Mouse (Mus musculus): Measurements from ENCODE around the gene Pdik1l.

DNA sequence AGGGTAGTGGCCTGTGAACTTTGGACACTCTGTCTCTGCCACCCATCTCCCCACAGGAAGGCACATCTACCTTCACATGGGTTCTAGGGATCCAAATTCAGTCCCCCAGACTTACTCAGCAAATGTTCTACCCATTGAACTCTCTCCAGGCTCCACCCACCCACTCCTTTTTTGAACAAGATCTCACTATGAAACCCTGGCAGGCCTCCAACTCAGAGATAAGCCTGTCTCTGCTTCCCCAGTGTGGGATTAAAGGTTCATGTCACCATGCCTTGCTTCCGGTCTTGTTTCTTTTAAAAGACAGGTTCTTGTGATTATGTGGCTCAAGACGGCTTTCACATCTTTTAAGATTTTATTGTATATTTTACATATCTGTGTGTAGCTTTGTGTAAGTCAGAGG lies 2.8 kb downstream of the Pdik1l start:
- TF ChIP-seq POLR2A (IDR thresholded peaks at IDR 0.05; ENCODE audit: extremely low read depth, insufficient read depth, low read length) (no peak), CTCF (IDR thresholded peaks at IDR 0.05; ENCODE audit: extremely low read depth, insufficient read depth, low read length) (no peak)

All from cortical plate, adult 2 months (tissue).